Mouse (Mus musculus) liver, embryonic 15.5 days (tissue): ENCODE measurements around the gene C130073F10Rik. TPM values are rescaled to one million over a fixed set of nuclear protein-coding genes. Genes with fewer than 3 reads are reported as not detected.
"Not testable (repeated sequence)": the region's sequence is repeated elsewhere in the genome, so short reads cannot be mapped to it uniquely, and the experiment has no call there.

ENCODE experiments used
- ATAC-seq: fragments of 200-750 bp; cut with Nextera tagmentation; 2 replicates; pipeline ENCODE4 v1.8.0; 2017; ENCODE audit warnings: moderate number of reproducible peaks, mild to moderate bottlenecking, moderate library complexity; ENCODE audit not compliant: insufficient read depth
- H3K27ac ChIP-seq: fragments of 300-500 bp; sonication (generic); replicated peaks from 2 replicates; pipeline ENCODE4 v1.5.1; 2015; ENCODE audit warnings: mild to moderate bottlenecking, inconsistent platforms
- H3K27me3 ChIP-seq: fragments of 300-500 bp; sonication (generic); 2 replicates; pipeline ENCODE4 v1.6.1; 2015; ENCODE audit warnings: mild to moderate bottlenecking, inconsistent platforms
- H3K36me3 ChIP-seq: fragments of 300-500 bp; sonication (generic); replicated peaks from 2 replicates; pipeline ENCODE4 v1.6.1; 2015; ENCODE audit warnings: moderate library complexity, mild to moderate bottlenecking, inconsistent platforms
- H3K4me1 ChIP-seq: fragments of 300-500 bp; sonication (generic); replicated peaks from 2 replicates; pipeline ENCODE4 v1.6.1; 2015; ENCODE audit warnings: inconsistent platforms
- H3K4me2 ChIP-seq: fragments of 300-500 bp; sonication (generic); 2 replicates; pipeline ENCODE4 v1.6.1; 2015; ENCODE audit warnings: moderate library complexity, mild to moderate bottlenecking, inconsistent platforms
- H3K4me3 ChIP-seq: fragments of 300-500 bp; sonication (generic); replicated peaks from 2 replicates; pipeline ENCODE4 v1.5.1; 2015; ENCODE audit warnings: mild to moderate bottlenecking, inconsistent platforms
- H3K9ac ChIP-seq: fragments of 300-500 bp; sonication (generic); 2 replicates; pipeline ENCODE4 v1.6.1; 2015; ENCODE audit warnings: moderate library complexity, mild to moderate bottlenecking, inconsistent platforms
- H3K9me3 ChIP-seq: fragments of 300-500 bp; sonication (generic); replicated peaks from 2 replicates; pipeline ENCODE4 v1.6.1; 2016; ENCODE audit warnings: inconsistent platforms
- WGBS: fragments of 180-500 bp; shearing (Covaris S2); methylation state at CpG from one replicate; pipeline ENCODE4 v1.1.7; 2015; ENCODE audit warnings: mixed read lengths; ENCODE audit not compliant: insufficient replicate concordance; 5-methylcytosine and 5-hydroxymethylcytosine counted together
- polyA plus RNA-seq: library from polyadenylated mRNA; unstranded; fragments of >200 nt; fragmentation: Nextera tagmentation; extraction: Ambion mirVana; gene quantifications from 2 replicates; pipeline ENCODE4 v1.2.1, GENCODE M21; 2015

Gene C130073F10Rik
- polyA plus RNA-seq: not detected in 2 replicates

GRCm38 (mm10) chr4:101893656-101894420 lies at the start of gene C130073F10Rik:
TSS of gene C130073F10Rik (minus strand) at chr4:101893789.
- Histone ChIP-seq H3K36me3 (no peaks in the 10 kb centered on the region), H3K4me1 (no peaks in the 10 kb centered on the region), H3K4me3 (no peak within 1 kb of the TSS), H3K27ac (no peak within 1 kb of the TSS), H3K4me2 (no peak within 1 kb of the TSS), H3K27me3 (no peaks in the 10 kb centered on the region), H3K9ac (no peak within 1 kb of the TSS), H3K9me3 (no peaks in the 10 kb centered on the region)
- WGBS: 60% methylated on average over 7 of the region's 7 CpGs
- ATAC-seq: no peak

DNA sequence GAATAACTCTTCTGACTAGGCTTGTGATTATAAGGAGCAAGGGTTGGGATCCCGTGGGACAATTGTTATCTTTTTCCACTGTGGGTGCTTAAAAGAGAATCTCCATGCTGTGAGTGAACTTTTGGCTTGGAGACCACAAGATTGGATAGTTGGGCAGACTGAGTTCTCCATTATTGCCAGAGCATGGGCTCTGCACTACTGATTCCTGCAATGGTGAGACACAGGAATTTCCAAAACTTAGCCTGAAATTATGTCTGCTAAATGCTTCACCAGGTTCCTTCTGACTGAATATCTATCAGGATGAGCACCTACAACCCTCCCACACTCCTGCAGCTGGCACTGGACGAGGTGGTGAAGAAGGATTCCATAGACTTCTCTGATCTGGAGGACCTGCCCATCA lies 46.5 kb upstream of the C130073F10Rik start, which contains the start of gene Gm12794:
Gene Gm12794, plus strand, starts transcription at position 301 of the 400 bp plus-strand sequence.
- not testable (repeated sequence) for H3K9me3 ChIP-seq, H3K27me3 ChIP-seq, H3K36me3 ChIP-seq, H3K4me1 ChIP-seq, H3K4me3 ChIP-seq, H3K9ac ChIP-seq, H3K4me2 ChIP-seq, ATAC-seq, H3K27ac ChIP-seq
- 52% methylated on average over 2 of the region's 2 CpGs for WGBS

GRCm38 (mm10) chr4:101908821-101909220 lies 15.2 kb upstream of the C130073F10Rik start, which contains the start of gene Gm12800:
TSS of gene Gm12800 (plus strand) at chr4:101909121.
- H3K27me3 ChIP-seq, H3K9ac ChIP-seq, H3K27ac ChIP-seq, H3K4me2 ChIP-seq, H3K9me3 ChIP-seq, H3K4me1 ChIP-seq, H3K36me3 ChIP-seq, ATAC-seq, H3K4me3 ChIP-seq: not testable (repeated sequence)
- 55% methylated on average over 2 of the region's 2 CpGs for WGBS

- Histone ChIP-seq H3K9me3 (no peaks in the 10 kb centered on the region), H3K27me3 (no peaks in the 10 kb centered on the region), H3K9ac (no peak overlapping the region), H3K27ac (no peak overlapping the region), H3K4me2 (no peak overlapping the region), H3K36me3 (no peaks in the 10 kb centered on the region), H3K4me3 (no peak overlapping the region), H3K4me1 (no peaks in the 10 kb centered on the region)
- ATAC-seq: no peak
Measured at GRCm38 (mm10) chr4:101889377-101889776, 4.2 kb downstream of the C130073F10Rik start.

DNA sequence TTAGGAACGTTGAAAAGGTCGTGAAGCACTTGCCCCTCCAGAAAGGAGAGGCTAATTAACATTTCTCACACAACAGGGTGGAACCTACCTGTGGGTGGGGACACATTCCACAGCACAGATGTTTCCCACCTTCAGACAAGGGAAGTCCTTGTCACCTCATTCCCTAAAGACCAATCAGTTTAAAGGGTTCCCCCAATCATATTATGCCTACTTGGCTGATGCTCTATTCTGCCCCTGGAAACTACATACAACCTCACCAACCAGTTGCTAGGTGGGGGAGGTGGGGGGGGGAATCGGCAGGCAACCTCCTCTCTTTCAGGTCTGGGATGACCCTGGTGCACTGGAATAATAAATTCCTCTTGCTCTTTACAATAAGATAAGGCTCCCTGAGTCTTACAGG lies 9.9 kb downstream of the C130073F10Rik start:
- H3K36me3 ChIP-seq: no peaks in the 10 kb centered on the region
- WGBS: 27% methylated on average over 3 of the region's 3 CpGs
- H3K27me3 ChIP-seq: no peaks in the 10 kb centered on the region
- H3K4me1 ChIP-seq: no peaks in the 10 kb centered on the region
- no peak for ATAC-seq
- no peak overlapping the region for H3K27ac ChIP-seq
- no peak overlapping the region for H3K4me3 ChIP-seq
- H3K9me3 ChIP-seq: no peaks in the 10 kb centered on the region
- H3K9ac ChIP-seq: no peak overlapping the region
- H3K4me2 ChIP-seq: no peak overlapping the region

DNA sequence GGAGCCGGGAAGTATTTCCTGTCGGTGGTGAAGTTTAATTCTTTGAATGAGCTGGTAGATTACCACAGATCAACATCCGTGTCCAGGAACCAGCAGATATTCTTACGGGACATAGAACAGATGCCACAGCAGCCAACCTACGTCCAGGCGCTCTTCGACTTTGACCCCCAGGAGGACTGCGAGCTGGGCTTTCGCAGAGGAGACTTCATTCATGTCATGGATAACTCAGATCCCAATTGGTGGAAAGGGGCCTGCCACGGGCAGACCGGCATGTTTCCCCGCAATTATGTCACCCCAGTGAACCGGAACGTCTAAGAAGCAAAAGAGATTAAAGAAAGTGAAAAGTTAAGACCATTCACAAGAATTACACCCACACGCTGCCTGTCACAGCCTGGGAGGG lies 17.9 kb downstream of the C130073F10Rik start:
- not testable (repeated sequence) for ATAC-seq, H3K9ac ChIP-seq, H3K9me3 ChIP-seq, H3K27me3 ChIP-seq, H3K4me2 ChIP-seq, H3K27ac ChIP-seq, H3K4me3 ChIP-seq, H3K4me1 ChIP-seq, H3K36me3 ChIP-seq
- 79% methylated on average over 15 of the region's 15 CpGs for WGBS

- not testable (repeated sequence) for H3K4me3 ChIP-seq, H3K4me1 ChIP-seq, H3K9me3 ChIP-seq, H3K4me2 ChIP-seq, H3K9ac ChIP-seq, H3K36me3 ChIP-seq, H3K27me3 ChIP-seq, H3K27ac ChIP-seq, ATAC-seq
- WGBS: 51% methylated on average over 2 of the region's 2 CpGs
Measured at GRCm38 (mm10) chr4:101872031-101872430, 21.6 kb downstream of the C130073F10Rik start.

DNA sequence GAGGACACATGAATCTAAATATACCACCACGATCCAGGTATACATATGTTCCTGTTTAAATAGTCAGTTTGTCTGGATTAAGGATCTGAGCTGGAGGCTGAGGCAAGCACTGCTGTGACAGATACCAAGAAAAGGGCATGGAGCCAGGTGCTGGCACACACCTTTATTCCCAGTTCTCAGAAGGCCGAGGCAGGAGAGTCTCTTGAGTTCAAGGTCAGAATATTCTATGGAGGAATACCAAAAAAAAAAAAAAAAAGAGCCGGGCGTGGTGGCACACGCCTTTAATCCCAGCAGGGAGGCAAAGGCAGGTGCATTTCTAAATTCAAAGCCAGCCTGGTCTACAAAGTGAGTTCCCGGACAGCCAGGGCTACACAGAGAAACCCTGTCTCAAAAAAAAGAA lies 31.3 kb downstream of the C130073F10Rik start:
- Histone ChIP-seq H3K4me2 (no peak overlapping the region), H3K4me3 (no peak overlapping the region), H3K27me3 (no peaks in the 10 kb centered on the region), H3K9me3 (no peaks in the 10 kb centered on the region), H3K4me1 (no peaks in the 10 kb centered on the region), H3K36me3 (no peaks in the 10 kb centered on the region), H3K9ac (no peak overlapping the region), H3K27ac (no peak overlapping the region)
- no peak for ATAC-seq
- WGBS: 64% methylated on average over 6 of the region's 6 CpGs

- H3K4me3 ChIP-seq: no peak overlapping the region
- no peak for ATAC-seq
- 35% methylated on average over 6 of the region's 6 CpGs for WGBS
- no peaks in the 10 kb centered on the region for H3K4me1 ChIP-seq
- no peak overlapping the region for H3K4me2 ChIP-seq
- no peaks in the 10 kb centered on the region for H3K36me3 ChIP-seq
- no peaks in the 10 kb centered on the region for H3K9me3 ChIP-seq
- H3K27me3 ChIP-seq: no peaks in the 10 kb centered on the region
- no peak overlapping the region for H3K27ac ChIP-seq
- H3K9ac ChIP-seq: no peak overlapping the region
Measured at GRCm38 (mm10) chr4:101860873-101861272, 32.7 kb downstream of the C130073F10Rik start.

GRCm38 (mm10) chr4:101850908-101851307 lies 42.7 kb downstream of the C130073F10Rik start:
- Histone ChIP-seq H3K4me2 (no peak overlapping the region), H3K9me3 (peaks cover 16% of the 10 kb centered on the region; the same call in 1 of the 2 replicates), H3K4me3 (no peak overlapping the region), H3K36me3 (no peaks in the 10 kb centered on the region), H3K27ac (no peak overlapping the region), H3K4me1 (no peaks in the 10 kb centered on the region), H3K27me3 (no peaks in the 10 kb centered on the region), H3K9ac (no peak overlapping the region)
- 42% methylated on average over 2 of the region's 2 CpGs for WGBS
- no peak for ATAC-seq

GRCm38 (mm10) chr4:101843923-101844322 lies 49.7 kb downstream of the C130073F10Rik start, which contains the start of gene B020004J07Rik:
TSS of gene B020004J07Rik (minus strand) at chr4:101844023.
- not testable (repeated sequence) for H3K4me1 ChIP-seq, H3K27me3 ChIP-seq, H3K36me3 ChIP-seq, H3K9ac ChIP-seq, ATAC-seq, H3K4me2 ChIP-seq, H3K9me3 ChIP-seq, H3K4me3 ChIP-seq, H3K27ac ChIP-seq
- WGBS: 62% methylated on average over 4 of the region's 4 CpGs
